Mouse (Mus musculus): ENCODE data around the gene Skap1.

DNA sequence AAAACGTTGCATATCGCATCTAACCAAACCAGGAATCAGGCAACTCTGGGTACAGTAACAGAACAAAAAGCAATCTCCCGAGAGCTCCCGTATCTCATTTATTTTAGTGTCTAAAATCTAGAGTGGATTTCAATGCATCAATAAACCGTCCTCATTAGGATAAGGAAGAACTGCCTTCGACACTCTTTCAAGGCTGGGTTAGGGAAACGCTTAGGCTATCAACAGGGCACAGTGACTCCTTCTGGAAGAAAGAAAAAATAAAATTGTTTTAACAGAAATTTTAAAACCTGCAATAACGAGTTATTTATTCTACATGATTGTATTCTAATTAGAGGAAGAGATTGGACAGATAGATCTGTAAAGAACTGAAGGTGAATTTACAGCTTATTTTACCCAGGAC lies 82.0 kb downstream of the Skap1 start:
- TF ChIP-seq POLR2A (IDR thresholded peaks at IDR 0.05; ENCODE audit: borderline replicate concordance, insufficient read depth, low read length) (no peak), CTCF (IDR thresholded peaks at IDR 0.05; ENCODE audit: borderline replicate concordance, insufficient read depth, low read depth, low read length) (no peak)
